Comparison of ENCODE assay signal across 8 mouse cellular contexts in the genomic region with DNA sequence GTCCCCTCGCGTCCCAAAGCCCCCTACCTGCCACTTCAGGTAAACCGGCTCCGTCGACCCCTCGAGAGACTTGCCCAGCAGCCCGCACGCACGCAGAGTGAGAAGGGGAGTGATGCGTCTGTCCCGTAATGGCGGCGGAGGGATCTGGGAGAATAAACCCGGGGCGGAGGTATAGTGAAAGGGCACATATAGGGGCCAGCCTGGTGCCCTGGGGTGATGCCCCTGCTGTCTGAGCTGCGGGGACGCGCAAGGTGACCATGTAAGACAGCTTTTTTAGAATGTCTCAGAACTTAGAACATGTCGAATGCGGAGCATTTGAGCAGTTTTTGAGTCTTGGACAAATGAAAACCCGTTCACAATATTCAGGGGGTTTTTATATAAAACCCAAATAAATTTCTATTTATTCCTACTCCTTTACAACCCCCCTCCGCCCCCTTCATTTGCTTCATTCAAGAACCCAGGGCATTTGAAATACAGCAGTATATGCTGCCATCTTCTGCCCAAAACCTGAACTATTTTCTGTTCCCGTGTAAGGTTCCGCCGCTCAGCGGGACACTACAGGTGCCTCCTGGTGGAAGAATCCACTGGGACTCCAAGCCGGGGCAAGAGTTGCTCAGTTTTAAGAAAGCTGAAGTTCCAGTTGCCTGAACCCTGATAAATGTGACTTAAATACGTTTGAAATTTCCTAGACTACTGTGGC. TPM values are rescaled to one million over a fixed set of nuclear protein-coding genes. Genes with fewer than 3 reads are reported as not detected.
A peak's percentile ranks its signal among the peaks of the same experiment; 100 is the strongest.
DNase-seq lines count a peak whose midpoint lies in the region; ATAC-seq and TF ChIP-seq lines count a peak whose summit lies in the region.

A gene (minus strand): TSS at position 250 of the 700 bp plus-strand sequence.

- H3K27me3 ChIP-seq in hindbrain, postnatal 0 days (ENCODE audit: insufficient read depth, low read length): 0 out of 2 replicates have a peak, but pooled peaks cover 4% of the 10 kb centered on the region

- no peak within 1 kb of the TSS for H3K27ac ChIP-seq in hindbrain, postnatal 0 days

- peak within 1 kb of the TSS; percentile 64 for H3K4me2 ChIP-seq in hindbrain, postnatal 0 days (ENCODE audit: low read depth, low read length)

- peak; percentile 73 for DNase-seq in ZHBTc4 (ENCODE audit: low read depth, low spot score)
- peak; percentile 29 for DNase-seq in gastrocnemius, postnatal 10 days
- DNase-seq in hindbrain, postnatal 0 days (ENCODE audit: low spot score): peak; percentile 72
- DNase-seq in left cerebral cortex, adult 11 months (ENCODE audit: low spot score): peak; percentile 15
- peak; percentile 89 for DNase-seq in lung, postnatal 36 days
- DNase-seq in right cerebral cortex, adult 18-20 months: peak; percentile 24
- DNase-seq in urinary bladder, postnatal 25 days (ENCODE audit: low spot score): peak; percentile 14

- no peaks in the 10 kb centered on the region for H3K4me1 ChIP-seq in hindbrain, postnatal 0 days (ENCODE audit: insufficient read depth, low read length)

- H3K9ac ChIP-seq in hindbrain, postnatal 0 days (replicated peaks; ENCODE audit: low read length): no peak within 1 kb of the TSS

- 28% methylated on average over 28 of the region's 28 CpGs for WGBS in hindbrain, postnatal 0 days

- peak; percentile 61 for TF ChIP-seq CTCF in hindbrain, postnatal 0 days (IDR thresholded peaks at IDR 0.05; ENCODE audit: low read depth)

- H3K36me3 ChIP-seq in hindbrain, postnatal 0 days (ENCODE audit: insufficient read depth, low read length): no peaks in the 10 kb centered on the region

- H3K4me3 ChIP-seq in hindbrain, postnatal 0 days (ENCODE audit: low read length): peak within 1 kb of the TSS; percentile 50

- peak; percentile 82 for ATAC-seq in common myeloid progenitor, adult 5-6 weeks (replicated peaks; ENCODE audit: low read depth, poor library complexity, severe bottlenecking)
- ATAC-seq in hindbrain, postnatal 0 days: 0 out of 2 replicates have a peak, but pooled peaks have one; percentile 65

- no peaks in the 10 kb centered on the region for H3K9me3 ChIP-seq in hindbrain, postnatal 0 days (ENCODE audit: low read length)

RNA-seq across cellular contexts. Expression of the gene that starts here (rescaled TPM):
- 30.5 and 35.1 TPM in 2 replicates for total RNA-seq in common myeloid progenitor, adult 5-6 weeks (2017)
- 100 to 1,000 TPM; 105 to 153 TPM for total RNA-seq in gastrocnemius, postnatal 10 days (2021)
- 102 and 112 TPM in 2 replicates for total RNA-seq in hindbrain, postnatal 0 days (2014; rRNA removed)
- polyA plus RNA-seq in hindbrain, postnatal 0 days (2015; fragmentation: Nextera tagmentation; extraction: Ambion mirVana): 114 and 117 TPM in 2 replicates

Comparison
In these comparisons a context has a peak if more than half of its experiments do, and no peak if none do; other contexts are left out.
1. DNase-seq: peak in every context shown above with its lines; median percentile 89 in lung, postnatal 36 days; 73 in ZHBTc4; 72 in hindbrain, postnatal 0 days; 29 in gastrocnemius, postnatal 10 days; 24 in right cerebral cortex, adult 18-20 months; 15 in left cerebral cortex, adult 11 months; 14 in urinary bladder, postnatal 25 days.